Mouse (Mus musculus) thymus, adult 2 months (tissue): ENCODE data around the gene D17Wsu92e.

Experiments used
- CTCF ChIP-seq: fragments of 200-500 bp; IDR thresholded peaks from 2 replicates; pipeline ENCODE4 v1.5.1; 2012; ENCODE audit warnings: mild to moderate bottlenecking, control low read depth, low read length, moderate library complexity, borderline replicate concordance; ENCODE audit not compliant: control insufficient read depth, poor library complexity, insufficient read depth; ENCODE audit errors: extremely low read depth
- POLR2A ChIP-seq: fragments of 200-500 bp; IDR thresholded peaks from 2 replicates; pipeline ENCODE4 v1.6.1; 2012; ENCODE audit warnings: mild to moderate bottlenecking, low read length, control low read depth, moderate library complexity; ENCODE audit not compliant: control insufficient read depth, poor library complexity, insufficient read depth; ENCODE audit errors: extremely low read depth

DNA sequence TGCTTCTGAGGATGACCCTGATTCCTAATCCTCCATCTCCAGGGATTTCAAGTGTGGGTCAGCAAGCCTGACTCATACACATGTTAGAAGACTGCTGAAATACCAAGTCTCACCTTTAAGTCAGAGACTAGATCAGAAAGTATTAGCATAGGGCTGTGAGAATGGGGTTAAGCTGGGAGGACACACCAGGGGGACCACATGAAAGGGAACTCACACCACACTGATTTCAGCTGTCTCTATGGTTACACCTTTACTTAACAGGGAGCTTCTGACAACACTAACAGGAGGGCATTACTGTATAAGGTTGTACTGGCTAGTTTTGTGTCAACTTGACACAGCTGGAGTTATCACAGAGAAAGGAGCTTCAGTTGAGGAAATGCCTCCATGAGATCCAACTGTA, 5.8 kb downstream of the D17Wsu92e start:
- TF ChIP-seq POLR2A: no peak
- TF ChIP-seq CTCF: no peak
